Mouse (Mus musculus): ENCODE data around the gene Kcnh4. TPM values are rescaled to one million over a fixed set of nuclear protein-coding genes. Genes with fewer than 3 reads are reported as not detected.

Gene Kcnh4
- total RNA-seq (2023) = not detected

DNA sequence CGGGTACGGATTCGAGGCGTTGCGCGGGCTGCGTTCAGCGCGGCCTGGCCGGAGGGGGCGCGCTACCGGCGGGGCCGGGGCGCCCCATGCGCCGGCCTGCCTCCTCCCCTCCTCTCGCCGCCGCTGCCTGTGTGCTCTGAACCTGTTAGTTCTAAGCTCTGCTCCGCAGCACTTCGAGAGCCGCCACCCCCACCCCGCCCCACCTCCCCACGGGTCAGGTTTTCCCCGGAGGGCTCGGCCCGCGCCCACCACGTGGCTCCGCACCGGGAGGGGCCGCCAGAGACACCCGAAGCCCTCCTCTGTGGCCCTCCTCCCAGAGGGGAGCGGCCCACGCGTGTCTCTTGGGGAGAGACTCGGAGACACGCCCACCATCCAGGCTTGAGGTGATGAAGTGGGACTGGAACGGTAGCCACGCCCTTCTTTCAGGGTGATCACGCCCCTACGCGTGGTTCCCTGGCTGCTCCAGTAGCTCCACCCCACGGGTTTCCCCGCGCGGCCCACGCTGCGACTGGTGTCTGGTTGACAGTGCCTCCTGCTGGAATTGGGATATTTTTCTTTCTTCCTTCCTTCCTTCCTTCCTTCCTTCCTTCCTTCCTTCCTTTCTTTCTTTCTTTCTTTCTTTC is at the start of gene Kcnh4:
Gene Kcnh4 (minus strand): TSS at position 332 of the 623 bp plus-strand sequence.

DNA sequence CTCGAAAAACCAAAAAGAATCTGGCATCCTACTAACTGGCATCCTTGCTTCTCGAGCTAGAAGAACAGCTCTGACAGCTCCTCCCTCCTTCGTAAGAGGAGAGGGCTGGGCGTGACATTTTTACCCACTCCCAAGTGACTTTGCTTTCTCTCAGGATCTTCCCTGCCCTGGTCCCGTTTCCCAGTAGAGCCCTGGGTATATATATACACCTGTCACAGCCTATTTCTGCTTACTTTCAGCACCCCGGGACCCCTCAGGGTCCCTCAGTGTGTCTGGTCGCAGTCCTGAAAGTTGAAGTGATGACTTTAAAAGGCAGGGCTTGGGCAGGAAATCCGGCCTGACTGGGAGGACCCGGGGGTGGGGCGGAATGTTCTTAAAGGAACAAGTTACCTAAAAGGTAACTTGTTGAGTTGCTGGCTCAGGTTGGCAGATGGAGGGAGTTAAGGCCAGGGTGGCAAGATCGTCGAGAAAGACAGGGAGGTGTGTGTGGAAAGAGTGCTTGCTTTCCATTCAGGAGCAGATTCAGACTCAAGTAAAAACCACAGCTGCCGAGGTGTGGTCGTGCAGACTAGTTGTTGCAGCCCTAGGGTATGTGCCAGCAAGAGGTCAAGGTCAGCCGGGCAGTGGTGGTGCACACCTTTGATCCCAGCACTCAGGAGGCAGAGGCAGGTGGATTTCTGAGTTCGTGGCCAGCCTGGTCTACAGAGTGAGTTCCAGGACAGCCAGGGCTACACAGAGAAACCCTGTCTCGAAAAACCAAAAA is 11.1 kb upstream of the Kcnh4 start, which contains the start of gene Ghdc:
Gene Ghdc (minus strand): TSS at position 312 of the 763 bp plus-strand sequence.

DNA sequence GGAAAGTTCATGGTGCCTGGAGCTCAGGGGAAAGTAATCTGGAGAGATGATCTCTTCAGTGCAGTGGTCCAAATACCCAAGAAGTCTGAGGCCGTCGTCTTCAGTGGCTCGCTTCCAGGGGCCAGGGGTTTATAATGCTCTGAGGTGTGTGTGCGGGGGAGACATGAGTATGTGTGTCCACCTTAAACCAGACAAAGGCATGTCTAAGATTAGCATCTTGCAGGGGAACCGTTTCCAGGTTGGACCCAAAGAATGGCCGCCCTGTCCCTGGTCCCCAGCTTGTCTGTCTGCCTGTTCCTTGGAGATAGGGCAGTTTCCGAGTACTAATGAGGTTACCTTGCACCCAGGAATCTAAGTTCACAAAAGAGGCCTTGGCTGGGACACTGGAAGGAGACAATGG is 3.1 kb upstream of the Kcnh4 start, which contains the start of gene Hcrt:
Gene Hcrt (minus strand): TSS at position 101 of the 400 bp plus-strand sequence.

DNA sequence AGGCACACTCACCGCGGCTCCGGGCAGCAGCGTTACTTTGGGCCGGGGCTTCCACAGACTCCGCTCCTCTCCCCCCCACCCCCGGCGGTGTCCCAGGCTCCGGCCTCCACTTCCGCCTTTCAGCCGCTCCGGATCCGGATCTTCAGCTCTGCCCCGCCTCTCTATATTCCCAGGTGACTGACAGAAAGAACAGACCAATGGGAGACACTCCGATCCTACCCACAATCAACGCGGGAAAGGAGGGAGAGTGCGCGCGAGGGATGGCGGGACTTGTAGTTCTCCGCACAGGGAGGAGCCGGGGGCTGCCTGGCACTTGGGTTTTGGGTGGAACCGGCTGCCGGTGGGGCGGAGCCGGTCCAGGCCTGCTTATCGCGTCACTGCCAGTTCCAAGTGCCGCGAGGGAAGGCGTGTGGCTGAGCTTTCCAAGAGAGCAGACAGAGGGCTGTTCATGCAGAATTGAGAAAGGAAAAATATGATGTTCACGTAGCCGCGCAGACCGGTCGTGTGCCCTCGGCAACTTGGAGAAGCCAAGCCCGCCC is 21.6 kb downstream of the Kcnh4 start, which contains the start of gene Rab5c:
Gene Rab5c (minus strand): TSS at position 150 of the 539 bp plus-strand sequence.

DNA sequence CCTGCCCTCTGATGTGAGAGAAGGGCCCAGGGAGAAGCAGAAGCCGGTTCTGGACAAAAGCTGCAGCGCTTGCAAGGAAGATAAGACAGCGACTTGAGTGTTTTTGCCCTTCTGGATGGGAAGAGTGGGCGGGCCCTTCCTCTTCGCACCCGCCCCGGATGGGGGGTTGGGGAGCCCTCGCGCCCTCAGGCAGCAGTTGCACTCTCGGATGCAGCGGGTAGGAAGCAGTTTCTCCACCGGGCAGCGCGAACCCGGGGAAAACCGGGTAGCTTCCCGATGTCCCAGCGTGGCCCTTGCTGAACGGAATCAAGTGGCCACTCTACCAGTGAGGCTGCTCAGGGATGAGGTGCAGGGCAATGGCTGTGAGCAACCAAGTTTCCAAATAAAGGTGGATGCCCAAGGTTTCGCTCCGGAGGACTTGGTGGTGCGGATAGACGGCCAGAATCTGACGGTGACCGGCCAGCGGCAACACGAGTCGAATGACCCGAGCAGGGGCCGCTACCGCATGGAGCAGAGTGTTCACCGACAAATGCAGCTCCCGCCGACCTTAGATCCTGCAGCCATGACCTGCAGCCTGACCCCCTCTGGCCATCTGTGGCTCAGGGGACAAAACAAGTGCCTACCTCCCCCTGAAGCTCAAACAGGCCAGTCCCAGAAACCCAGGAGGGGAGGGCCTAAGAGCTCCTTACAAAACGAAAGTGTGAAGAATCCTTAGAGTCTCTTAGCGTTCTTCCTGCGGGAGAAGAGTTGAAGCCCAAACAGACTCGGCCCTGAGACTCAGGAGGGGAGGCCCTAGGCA is 45.8 kb downstream of the Kcnh4 start, which contains the start of gene Hspb9:
Gene Hspb9 (plus strand): TSS at position 116 of the 799 bp plus-strand sequence.

DNA sequence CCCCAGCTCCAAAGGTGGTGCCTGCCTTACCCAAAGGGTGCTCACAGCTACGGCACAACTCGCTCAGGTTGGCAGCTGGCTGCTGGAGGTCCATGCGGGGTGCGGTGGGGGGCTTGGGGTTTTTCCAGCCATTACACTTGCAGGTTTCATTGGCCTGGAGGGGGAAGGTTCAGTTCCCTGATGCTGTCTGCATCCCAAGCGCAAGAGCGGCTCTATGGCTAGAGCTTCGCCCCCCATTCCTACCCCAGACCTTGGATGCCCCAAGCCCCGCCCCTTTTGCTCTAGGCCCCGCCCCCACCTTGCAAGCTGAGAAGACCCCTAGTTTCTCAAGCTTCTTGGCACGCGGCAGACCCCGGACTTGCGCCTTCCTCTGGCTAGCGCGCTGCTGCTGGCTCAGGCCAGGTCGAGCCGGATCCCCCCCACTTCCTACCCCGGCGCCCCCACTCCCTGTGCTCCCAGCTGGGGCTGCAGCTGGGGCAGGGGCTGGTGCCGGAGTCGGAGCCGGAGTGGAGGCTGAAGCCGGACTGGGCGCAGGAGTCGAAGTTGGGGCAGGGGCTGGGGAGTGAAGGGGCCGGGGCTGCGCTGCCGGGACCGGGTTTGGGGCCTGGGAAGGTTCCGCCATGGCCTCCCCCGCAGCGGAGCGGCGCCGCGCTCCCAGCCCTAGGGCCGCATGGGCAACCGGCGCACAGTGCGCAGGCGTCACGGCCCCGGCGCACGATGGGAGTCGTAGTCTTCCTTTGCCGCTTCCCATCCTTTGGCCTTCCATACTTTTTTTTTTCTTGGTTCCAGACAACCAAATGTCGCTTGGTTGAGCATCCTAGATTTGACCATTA is 47.7 kb downstream of the Kcnh4 start, which contains the start of gene Kat2a:
Gene Kat2a (minus strand): TSS at position 683 of the 833 bp plus-strand sequence.

DNA sequence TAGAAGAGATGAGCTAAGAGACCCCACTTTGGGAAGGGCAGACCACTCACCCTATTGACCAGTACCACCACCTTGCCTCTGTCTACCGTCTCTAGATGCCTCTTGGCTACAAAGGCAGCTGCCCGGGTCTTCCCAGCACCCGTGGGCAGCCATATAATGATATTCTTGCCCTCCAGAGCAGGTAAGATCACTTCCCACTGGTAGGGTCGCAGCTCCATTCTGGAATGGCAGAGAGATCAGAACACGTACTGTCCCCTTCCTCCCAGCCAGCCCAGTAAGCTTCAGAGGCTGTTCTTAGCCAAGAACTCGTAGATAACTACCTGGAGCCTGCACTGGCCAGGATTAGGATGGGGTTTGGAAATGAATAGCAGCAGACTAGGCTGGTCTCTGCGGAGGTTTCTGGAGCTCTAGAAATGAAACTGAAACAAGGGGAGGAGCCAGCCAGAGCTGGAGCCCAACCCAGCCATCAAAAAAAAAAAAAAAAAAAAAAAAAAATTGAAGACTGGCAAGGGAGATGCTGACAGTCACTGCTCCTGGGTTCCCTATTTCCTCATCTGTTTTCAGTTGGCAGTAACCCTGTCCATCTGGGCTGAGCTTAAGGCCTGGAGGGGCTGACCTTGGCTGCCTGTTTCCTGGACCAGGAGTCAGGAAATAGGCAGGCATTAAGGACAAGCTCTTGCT is 55.8 kb downstream of the Kcnh4 start, which contains the start of gene Dhx58:
Gene Dhx58 (minus strand): TSS at position 421 of the 681 bp plus-strand sequence.

DNA sequence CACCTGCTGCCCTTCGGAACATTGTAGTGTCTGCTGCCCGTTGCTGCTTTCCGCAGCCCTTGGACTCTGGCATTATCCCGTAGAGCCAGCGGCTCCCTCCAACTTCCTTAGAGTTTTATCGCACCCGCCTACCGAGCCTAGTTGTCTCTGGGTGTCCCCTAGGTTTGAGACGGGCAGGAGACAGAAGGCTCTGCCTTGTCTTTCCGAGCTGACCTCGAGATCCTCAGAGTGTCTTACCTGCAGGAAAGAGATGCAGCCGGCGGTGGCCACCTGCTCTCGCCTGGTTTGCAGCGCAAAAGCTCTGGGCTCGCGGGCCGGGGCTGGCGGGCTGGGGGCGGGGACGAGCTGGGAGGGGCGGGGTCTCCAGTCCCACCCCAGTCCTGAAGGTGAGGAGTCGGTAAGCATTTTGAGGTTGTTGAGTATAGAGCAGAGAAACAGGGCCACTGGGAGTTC is 67.6 kb downstream of the Kcnh4 start, which contains the start of gene Zfp385c:
Gene Zfp385c (minus strand): TSS at position 292 of the 453 bp plus-strand sequence.

Other genes starting within 250 kb of the Kcnh4 start
- 100 to 1,000 TPM; 119 to 124 TPM for gene Acly, start 231.9 kb downstream of the Kcnh4 start, total RNA-seq (2023)
- gene Ttc25, start 214.3 kb downstream of the Kcnh4 start, total RNA-seq (2023) = not detected
- gene Cnp, start 185.0 kb downstream of the Kcnh4 start, total RNA-seq (2023) = 10 to 100 TPM; 14.2 to 15.8 TPM
- gene Nkiras2, start 140.7 kb downstream of the Kcnh4 start, total RNA-seq (2023) = 10 to 100 TPM; 43.2 to 47.8 TPM
- 100 to 1,000 TPM; 121 to 134 TPM for gene Dnajc7, start 139.8 kb downstream of the Kcnh4 start, total RNA-seq (2023)
- not detected for gene Zfp385c, start 67.5 kb downstream of the Kcnh4 start, total RNA-seq (2023)
- 10 to 100 TPM; 25.4 to 25.9 TPM for gene Dhx58, start 55.7 kb downstream of the Kcnh4 start, total RNA-seq (2023)
- 10 to 100 TPM; 10.6 to 11.4 TPM for gene Kat2a, start 47.5 kb downstream of the Kcnh4 start, total RNA-seq (2023)
- under 1 TPM in 1 of 2 experiments, not detected in 1; 0.60 TPM for gene Hspb9, start 46.1 kb downstream of the Kcnh4 start, total RNA-seq (2023)
- gene Rab5c, start 21.7 kb downstream of the Kcnh4 start, total RNA-seq (2023) = 100 to 1,000 TPM; 175 to 177 TPM
- gene Hcrt, start 3.0 kb upstream of the Kcnh4 start, total RNA-seq (2023) = not detected
- 10 to 100 TPM in 1 of 2 experiments, 1 to 10 TPM in 1; 9.9 to 10.6 TPM for gene Ghdc, start 11.0 kb upstream of the Kcnh4 start, total RNA-seq (2023)
- gene Stat5b, start 90.8 kb upstream of the Kcnh4 start, total RNA-seq (2023) = 10 to 100 TPM; 84.9 to 98.5 TPM
- gene Stat5a, start 99.4 kb upstream of the Kcnh4 start, total RNA-seq (2023) = 10 to 100 TPM; 30.3 to 36.4 TPM
- 100 to 1,000 TPM; 207 to 249 TPM for gene Stat3, start 179.6 kb upstream of the Kcnh4 start, total RNA-seq (2023)
- gene Cavin1, start 210.9 kb upstream of the Kcnh4 start, total RNA-seq (2023) = under 1 TPM; 0.46 to 0.77 TPM
- 100 to 1,000 TPM in 1 of 2 experiments, 10 to 100 TPM in 1; 91.3 to 101 TPM for gene Atp6v0a1, start 249.5 kb upstream of the Kcnh4 start, total RNA-seq (2023)